In the genomic region with DNA sequence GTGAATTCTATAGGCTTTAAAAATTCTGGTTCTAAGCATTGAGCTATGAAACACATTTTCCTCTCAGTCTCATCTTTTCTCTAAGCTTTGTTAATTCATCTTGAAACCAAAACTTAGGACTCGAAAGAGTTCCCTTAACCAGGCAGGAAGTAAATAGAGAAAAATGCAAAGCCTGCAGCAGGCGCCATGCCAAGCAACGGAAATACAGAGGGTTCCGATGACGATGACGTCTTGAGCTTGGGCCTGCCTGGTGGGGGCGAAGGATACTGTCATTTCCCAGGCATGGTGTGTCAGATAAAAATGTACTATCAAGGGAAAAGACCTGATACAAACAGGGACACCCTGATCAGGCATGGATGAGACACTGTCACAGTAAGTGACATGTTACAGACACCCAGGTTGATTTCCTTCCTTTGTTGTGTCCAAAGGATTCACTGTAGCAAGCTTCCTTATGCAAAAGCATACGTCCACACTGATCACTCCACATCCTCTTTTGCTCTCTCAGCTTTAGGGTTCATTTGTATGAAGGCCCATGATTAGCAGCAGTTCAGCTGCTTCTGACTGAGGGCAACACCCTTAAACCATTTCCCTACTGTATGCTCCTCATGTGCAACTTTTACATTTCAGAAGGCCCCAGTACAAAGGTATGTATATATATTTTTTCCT, we compare ENCODE assay signal across 8 mouse cellular contexts.
A peak's percentile ranks its signal among the peaks of the same experiment; 100 is the strongest.
DNase-seq lines count a peak whose midpoint lies in the region; ATAC-seq lines count a peak whose summit lies in the region.

No protein-coding gene starts in this region.

- no peak overlapping the region for H3K4me2 ChIP-seq in kidney, embryonic 16.5 days (replicated peaks; ENCODE audit: low read depth, low read length)
- no peak overlapping the region for H3K4me2 ChIP-seq in forebrain, embryonic 14.5 days (ENCODE audit: low read length)

- 0 out of 2 replicates have a peak, but pooled peaks cover 3% of the 10 kb centered on the region for H3K4me1 ChIP-seq in kidney, embryonic 16.5 days (ENCODE audit: insufficient read depth, low read length)
- H3K4me1 ChIP-seq in forebrain, embryonic 14.5 days (ENCODE audit: control insufficient read depth, insufficient read depth, low read length) = no peaks in the 10 kb centered on the region

- peak; percentile 40 to 58 for DNase-seq in adrenal gland, adult (ENCODE audit: inconsistent age in 2 of 2, low spot score in 1 of 2)
- DNase-seq in adrenal gland, postnatal 4 days (ENCODE audit: low spot score in 2 of 2) = no peak
- DNase-seq in heart, adult 18-20 months = peak; percentile 54 to 73
- DNase-seq in forebrain, embryonic 14.5 days (ENCODE audit: low spot score) = no peak
- no peak for DNase-seq in thymus, postnatal 10 days (ENCODE audit: low spot score in 2 of 2)
- DNase-seq in thymus, postnatal 36 days = no peak

- 73% methylated on average over 8 of the region's 8 CpGs for WGBS in kidney, embryonic 16.5 days
- WGBS in macrophage (ENCODE audit: missing documents) = 5% methylated on average over 8 of the region's 8 CpGs
- WGBS in forebrain, embryonic 14.5 days = 82% methylated on average over 8 of the region's 8 CpGs

- H3K79me2 ChIP-seq in macrophage (ENCODE audit: inconsistent target) = no peaks in the 10 kb centered on the region

- H3K4me3 ChIP-seq in kidney, embryonic 16.5 days (ENCODE audit: low read length) = no peak overlapping the region
- H3K4me3 ChIP-seq in macrophage (ENCODE audit: inconsistent target) = no peak overlapping the region
- no peak overlapping the region for H3K4me3 ChIP-seq in forebrain, embryonic 14.5 days (ENCODE audit: low read depth, low read length)

- no peaks in the 10 kb centered on the region for H3K27me3 ChIP-seq in kidney, embryonic 16.5 days (ENCODE audit: insufficient read depth, low read length)
- H3K27me3 ChIP-seq in forebrain, embryonic 14.5 days (replicated peaks; ENCODE audit: control insufficient read depth, insufficient read depth, low read length) = no peaks in the 10 kb centered on the region

- no peak for ATAC-seq in kidney, embryonic 16.5 days (ENCODE audit: low FRiP score, low TSS enrichment)
- ATAC-seq in forebrain, embryonic 14.5 days = no peak

- H3K27ac ChIP-seq in kidney, embryonic 16.5 days (ENCODE audit: low read length) = peak overlapping the region; percentile 9; the same call in 1 of the 2 replicates
- H3K27ac ChIP-seq in macrophage = peak overlapping the region; percentile 94
- H3K27ac ChIP-seq in forebrain, embryonic 14.5 days (ENCODE audit: low read depth, low read length) = no peak overlapping the region

- H3K9ac ChIP-seq in kidney, embryonic 16.5 days (replicated peaks; ENCODE audit: low read length) = no peak overlapping the region
- H3K9ac ChIP-seq in forebrain, embryonic 14.5 days (ENCODE audit: low read length) = no peak overlapping the region

- H3K9me3 ChIP-seq in kidney, embryonic 16.5 days (ENCODE audit: low read length) = no peaks in the 10 kb centered on the region
- H3K9me3 ChIP-seq in forebrain, embryonic 14.5 days (replicated peaks; ENCODE audit: control insufficient read depth, low read length) = no peaks in the 10 kb centered on the region

- no peaks in the 10 kb centered on the region for H3K36me3 ChIP-seq in kidney, embryonic 16.5 days (ENCODE audit: insufficient read depth, low read length)
- H3K36me3 ChIP-seq in macrophage (ENCODE audit: inconsistent target) = no peaks in the 10 kb centered on the region
- no peaks in the 10 kb centered on the region for H3K36me3 ChIP-seq in forebrain, embryonic 14.5 days (ENCODE audit: control insufficient read depth, insufficient read depth, low read length)

Comparison
In these comparisons a context has a peak if more than half of its experiments do, and no peak if none do; other contexts are left out.
1. DNase-seq: peak in adrenal gland, adult (2 of 2) and heart, adult 18-20 months (2 of 2); none in adrenal gland, postnatal 4 days (0 of 2), forebrain, embryonic 14.5 days (single experiment), thymus, postnatal 10 days (0 of 2) and thymus, postnatal 36 days (0 of 2).